Mouse (Mus musculus): ENCODE results near the gene Utp4. TPM values are rescaled to one million over a fixed set of nuclear protein-coding genes. Genes with fewer than 3 reads are reported as not detected.

The Utp4 gene
- total RNA-seq, 2 experiments from 2014 or later, result 36.2 to 38.0 TPM

- peak; percentile 31 to 52 for DNase-seq (ENCODE audit: low spot score in 2 of 2)
These were observed 43.1 kb downstream of the Utp4 start for GRCm38 (mm10) chr8:106936478-106937051.

- no peak for DNase-seq (ENCODE audit: low spot score in 2 of 2)
These were observed 43.8 kb downstream of the Utp4 start for GRCm38 (mm10) chr8:106937081-106937800.

- DNase-seq (ENCODE audit: low spot score in 2 of 2), result no peak
These were observed 48.4 kb downstream of the Utp4 start for GRCm38 (mm10) chr8:106941806-106942205.

GRCm38 (mm10) chr8:106943874-106944418 is 50.5 kb downstream of the Utp4 start:
- DNase-seq (ENCODE audit: low spot score in 2 of 2), result no peak

- no peak for DNase-seq (ENCODE audit: low spot score in 2 of 2)
These were observed 51.3 kb downstream of the Utp4 start for GRCm38 (mm10) chr8:106944756-106945155.

DNA sequence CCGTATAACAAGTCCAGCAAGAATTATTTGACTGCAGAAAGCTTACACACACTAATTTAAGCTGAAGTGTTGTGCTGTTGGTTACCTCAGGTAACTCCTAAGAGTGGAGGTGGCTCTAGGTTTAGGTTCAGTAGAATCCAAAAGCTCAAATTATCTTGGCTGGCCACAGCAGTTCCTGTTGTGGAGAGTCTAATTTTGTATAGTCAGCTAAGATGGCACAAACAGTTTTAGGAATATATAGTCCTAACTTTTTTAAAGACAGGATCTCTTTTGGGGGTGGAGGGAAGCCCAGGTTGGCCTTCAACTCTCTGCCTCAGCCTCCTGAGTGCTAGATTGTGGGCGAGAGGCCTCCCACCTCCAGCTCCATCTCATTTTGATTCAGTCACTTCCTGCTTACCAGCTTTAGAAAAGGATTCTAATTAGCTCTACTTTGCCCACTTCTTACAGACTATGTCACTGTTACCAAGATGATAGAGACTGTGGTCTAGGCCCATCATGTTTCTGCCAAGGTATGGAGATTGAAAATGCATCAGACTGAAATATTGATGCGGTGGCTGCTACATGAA is 55.3 kb downstream of the Utp4 start:
- no peak for DNase-seq (ENCODE audit: low spot score in 2 of 2)

DNA sequence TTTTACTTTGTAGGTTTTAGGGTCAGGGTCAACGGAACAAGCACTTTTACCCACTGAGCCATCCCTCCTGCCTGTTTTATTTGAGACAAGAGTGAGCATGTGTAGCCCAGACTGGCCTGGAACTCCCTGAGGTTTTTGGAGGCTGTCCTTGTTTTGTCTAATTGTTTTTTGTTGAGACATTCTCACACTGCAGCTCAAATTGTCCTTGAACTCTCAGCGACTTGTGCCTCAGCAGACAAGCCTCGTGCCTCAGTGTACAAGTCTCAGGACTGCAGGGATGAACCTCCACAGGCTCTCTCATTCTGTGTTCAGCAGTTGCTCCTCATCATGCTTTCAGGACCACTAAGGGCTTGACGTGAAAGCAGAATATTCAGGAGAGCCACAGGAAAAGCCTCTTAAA is 58.3 kb downstream of the Utp4 start:
- no peak for DNase-seq (ENCODE audit: low spot score in 2 of 2)

GRCm38 (mm10) chr8:106953571-106953970 is 60.1 kb downstream of the Utp4 start:
- no peak for DNase-seq (ENCODE audit: low spot score in 2 of 2)

GRCm38 (mm10) chr8:106957086-106957485 is 63.6 kb downstream of the Utp4 start:
- no peak for DNase-seq (ENCODE audit: low spot score in 2 of 2)

- no peak for DNase-seq (ENCODE audit: low spot score in 2 of 2)
These were observed 64.8 kb downstream of the Utp4 start for GRCm38 (mm10) chr8:106958212-106958611.

GRCm38 (mm10) chr8:106959626-106960025 is 66.2 kb downstream of the Utp4 start:
- no peak for DNase-seq (ENCODE audit: low spot score in 2 of 2)

- no peak for DNase-seq (ENCODE audit: low spot score in 2 of 2)
These were observed 68.9 kb downstream of the Utp4 start for GRCm38 (mm10) chr8:106962322-106962721.

DNA sequence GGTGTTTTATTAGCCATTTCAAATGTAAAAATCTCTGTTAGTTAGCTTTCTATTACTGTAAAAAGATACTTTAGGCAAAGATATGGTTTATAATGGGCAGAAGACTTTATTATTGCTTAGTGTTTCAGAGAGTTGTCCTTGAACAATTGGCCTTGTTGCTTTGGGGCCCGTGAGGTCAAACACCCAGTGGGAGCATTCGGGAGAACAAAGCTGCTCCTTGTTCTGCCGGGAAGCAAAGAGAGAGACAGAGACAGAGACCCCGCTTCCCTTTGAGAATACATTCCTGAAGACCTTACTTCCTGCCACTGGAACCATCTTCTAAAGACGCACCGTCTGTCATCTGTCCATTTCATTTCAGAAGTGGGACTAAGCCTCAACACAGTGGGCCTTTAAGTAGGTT is 69.9 kb downstream of the Utp4 start:
- no peak for DNase-seq (ENCODE audit: low spot score in 2 of 2)

DNA sequence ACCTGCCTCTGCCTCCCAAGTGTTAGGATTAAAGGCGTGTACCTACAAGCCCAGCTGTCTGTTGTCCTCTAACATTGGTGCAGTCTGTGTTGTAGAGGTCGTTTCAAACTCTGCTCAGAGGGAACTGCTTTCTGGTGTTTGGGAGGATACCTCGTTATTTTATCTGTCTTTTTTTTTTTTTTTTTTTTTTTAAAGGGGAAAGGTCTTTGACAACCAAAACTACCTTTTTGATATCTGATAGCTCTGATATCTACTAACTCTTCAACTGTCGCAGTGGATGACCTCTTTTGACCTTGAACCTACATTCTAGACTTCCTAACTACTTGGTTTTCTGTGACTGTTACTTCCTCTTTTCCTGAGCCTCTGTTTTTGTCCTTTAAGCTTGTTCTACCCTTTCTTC is 71.1 kb downstream of the Utp4 start:
- DNase-seq (ENCODE audit: low spot score in 2 of 2), result no peak

DNA sequence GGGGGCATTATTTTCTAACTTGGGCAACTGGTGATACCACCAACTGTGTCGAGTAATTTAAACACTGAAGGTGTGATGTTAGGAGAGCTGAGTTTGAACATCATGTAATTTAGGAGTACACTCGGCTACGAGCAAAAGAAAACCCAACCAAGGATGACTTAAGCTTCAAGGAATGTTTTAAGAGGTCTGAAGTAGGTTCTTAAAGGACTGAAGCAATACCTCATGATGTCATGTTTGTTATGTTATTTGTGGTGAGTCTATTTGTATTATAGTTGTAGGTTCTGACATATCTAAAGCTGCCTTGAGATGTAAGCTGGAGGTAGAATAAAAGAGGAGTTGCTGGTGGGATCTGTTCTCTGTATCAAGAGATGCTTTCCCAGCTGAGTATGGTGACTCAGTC is 76.5 kb downstream of the Utp4 start:
- no peak for DNase-seq (ENCODE audit: low spot score in 2 of 2)

- no peak for DNase-seq (ENCODE audit: low spot score in 2 of 2)
These were observed 78.5 kb downstream of the Utp4 start for GRCm38 (mm10) chr8:106971916-106972315.

Other genes starting within 250 kb of the Utp4 start
- 1 to 10 TPM; 6.6 to 7.7 TPM for gene Tango6, start 210.6 kb upstream of the Utp4 start, total RNA-seq (2021)
- gene Has3, start 23.4 kb upstream of the Utp4 start, total RNA-seq (2021), result 1 to 10 TPM; 4.3 to 4.7 TPM
- 10 to 100 TPM; 11.9 to 13.0 TPM for gene Sntb2, start 42.1 kb downstream of the Utp4 start, total RNA-seq (2021)
- 100 to 1,000 TPM; 110 to 113 TPM for gene Vps4a, start 137.6 kb downstream of the Utp4 start, total RNA-seq (2021)
- 10 to 100 TPM; 24.6 to 24.9 TPM for gene Pdf, start 155.0 kb downstream of the Utp4 start, total RNA-seq (2021)
- 10 to 100 TPM; 27.6 to 29.0 TPM for gene Cog8, start 163.1 kb downstream of the Utp4 start, total RNA-seq (2021)
- gene Nip7, start 163.2 kb downstream of the Utp4 start, total RNA-seq (2021), result 10 to 100 TPM; 46.1 to 49.3 TPM
- gene Tmed6, start 172.0 kb downstream of the Utp4 start, total RNA-seq (2021), result not detected
- gene Terf2, start 202.9 kb downstream of the Utp4 start, total RNA-seq (2021), result 10 to 100 TPM; 33.9 to 37.1 TPM